Mouse (Mus musculus) brain, embryonic 18.5 days (tissue): Measurements from ENCODE around the gene Uck2.

Experiments
- DNase-seq: peaks from one replicate; pipeline ENCODE4 v3.0.0-alpha.2; 2012; ENCODE audit warnings: low read depth, low spot score

The Uck2 gene

GRCm38 (mm10) chr1:167256724-167257302, 28.3 kb downstream of the Uck2 start:
- DNase-seq = no peak

- DNase-seq = no peak
Observed at GRCm38 (mm10) chr1:167253579-167253978, 31.5 kb downstream of the Uck2 start.

GRCm38 (mm10) chr1:167249881-167250280, 35.2 kb downstream of the Uck2 start:
- no peak for DNase-seq

GRCm38 (mm10) chr1:167249252-167249651, 35.9 kb downstream of the Uck2 start:
- no peak for DNase-seq

- no peak for DNase-seq
Observed at GRCm38 (mm10) chr1:167247886-167248285, 37.2 kb downstream of the Uck2 start.

- DNase-seq = no peak
Observed at GRCm38 (mm10) chr1:167246976-167247375, 38.1 kb downstream of the Uck2 start.

GRCm38 (mm10) chr1:167246275-167246674, 38.8 kb downstream of the Uck2 start:
- no peak for DNase-seq

GRCm38 (mm10) chr1:167245180-167245641, 39.9 kb downstream of the Uck2 start:
- no peak for DNase-seq

GRCm38 (mm10) chr1:167242191-167242681, 42.9 kb downstream of the Uck2 start:
- no peak for DNase-seq

GRCm38 (mm10) chr1:167241487-167241886, 43.6 kb downstream of the Uck2 start:
- DNase-seq = no peak

GRCm38 (mm10) chr1:167240361-167240760, 44.8 kb downstream of the Uck2 start:
- DNase-seq = no peak

- no peak for DNase-seq
Observed at GRCm38 (mm10) chr1:167239916-167240315, 45.2 kb downstream of the Uck2 start.

- no peak for DNase-seq
Observed at GRCm38 (mm10) chr1:167237798-167238197, 47.3 kb downstream of the Uck2 start.

GRCm38 (mm10) chr1:167236790-167237189, 48.3 kb downstream of the Uck2 start:
- no peak for DNase-seq

- no peak for DNase-seq
Observed at GRCm38 (mm10) chr1:167234344-167234743, 50.8 kb downstream of the Uck2 start.

GRCm38 (mm10) chr1:167232918-167233317, 52.2 kb downstream of the Uck2 start:
- DNase-seq = no peak

- DNase-seq = no peak
Observed at GRCm38 (mm10) chr1:167231612-167232283, 53.4 kb downstream of the Uck2 start.

GRCm38 (mm10) chr1:167230930-167231611, 54.0 kb downstream of the Uck2 start:
- DNase-seq = no peak

GRCm38 (mm10) chr1:167222382-167223010, 62.6 kb downstream of the Uck2 start:
- no peak for DNase-seq

GRCm38 (mm10) chr1:167220303-167221174, 64.6 kb downstream of the Uck2 start:
- DNase-seq = peak; percentile 39

- DNase-seq = no peak
Observed at GRCm38 (mm10) chr1:167215460-167215859, 69.7 kb downstream of the Uck2 start.
